Mouse (Mus musculus) erythroblast, embryonic 14.5 days (primary cell): Measurements from ENCODE around the gene Scp2. TPM values are rescaled to one million over a fixed set of nuclear protein-coding genes. Genes with fewer than 3 reads are reported as not detected.

Source experiments
- H3K27me3 ChIP-seq: 2 replicates; pipeline ENCODE4 v1.6.1; 2012; ENCODE audit warnings: inconsistent platforms; ENCODE audit not compliant: control insufficient read depth
- H3K36me3 ChIP-seq: 2 replicates; pipeline ENCODE4 v1.6.1; 2012; ENCODE audit warnings: mild to moderate bottlenecking, inconsistent platforms; ENCODE audit not compliant: control insufficient read depth
- H3K4me1 ChIP-seq: 2 replicates; pipeline ENCODE4 v1.6.1; 2012; ENCODE audit warnings: inconsistent platforms; ENCODE audit not compliant: control insufficient read depth
- H3K4me3 ChIP-seq: replicated peaks from 2 replicates; pipeline ENCODE3; 2012; ENCODE audit warnings: moderate library complexity, mild to moderate bottlenecking, inconsistent platforms
- H3K9me3 ChIP-seq: 2 replicates; pipeline ENCODE4 v1.6.1; 2012; ENCODE audit warnings: low read length, inconsistent platforms, mixed read lengths; ENCODE audit not compliant: control insufficient read depth
- GATA1 ChIP-seq: IDR thresholded peaks from 2 replicates; pipeline ENCODE4 v1.6.1; 2012; ENCODE audit warnings: low read length, inconsistent platforms, mixed read lengths
- TAL1 ChIP-seq: IDR thresholded peaks from 3 replicates; pipeline ENCODE4 v1.6.1; 2012; ENCODE audit warnings: low read length, inconsistent platforms, mixed read lengths
- polyA plus RNA-seq: library from polyadenylated mRNA; stranded (reverse); fragments of >175 nt; gene quantifications from 2 replicates; pipeline ENCODE4 v1.2.3, GENCODE M21; 2012

Scp2 gene
- polyA plus RNA-seq, 1 experiment, result 3.0 TPM

- no peak overlapping the region for H3K4me3 ChIP-seq
- H3K9me3 ChIP-seq, result no peaks in the 10 kb centered on the region
- peaks cover 43% of the 10 kb centered on the region for H3K36me3 ChIP-seq
- no peaks in the 10 kb centered on the region for H3K27me3 ChIP-seq
- TF ChIP-seq GATA1 (no peak), TAL1 (no peak)
- H3K4me1 ChIP-seq, result peaks cover 21% of the 10 kb centered on the region
Observed at GRCm38 (mm10) chr4:108068081-108068480, 76.7 kb downstream of the Scp2 start.

GRCm38 (mm10) chr4:108067261-108067660, 77.5 kb downstream of the Scp2 start:
- H3K27me3 ChIP-seq, result no peaks in the 10 kb centered on the region
- H3K4me1 ChIP-seq, result peaks cover 21% of the 10 kb centered on the region
- TF ChIP-seq GATA1, result no peak
- TF ChIP-seq TAL1, result no peak
- H3K36me3 ChIP-seq, result peaks cover 49% of the 10 kb centered on the region
- no peak overlapping the region for H3K4me3 ChIP-seq
- no peaks in the 10 kb centered on the region for H3K9me3 ChIP-seq

GRCm38 (mm10) chr4:108066569-108066968, 78.2 kb downstream of the Scp2 start:
- Histone ChIP-seq H3K9me3 (no peaks in the 10 kb centered on the region), H3K36me3 (peaks cover 53% of the 10 kb centered on the region), H3K27me3 (no peaks in the 10 kb centered on the region), H3K4me1 (peaks cover 17% of the 10 kb centered on the region), H3K4me3 (no peak overlapping the region)
- TF ChIP-seq GATA1 (no peak), TAL1 (no peak)

GRCm38 (mm10) chr4:108065176-108065844, 79.5 kb downstream of the Scp2 start:
- no peak for TF ChIP-seq GATA1
- TF ChIP-seq TAL1, result no peak
- Histone ChIP-seq H3K27me3 (no peaks in the 10 kb centered on the region), H3K4me3 (no peak overlapping the region), H3K9me3 (no peaks in the 10 kb centered on the region), H3K4me1 (peaks cover 7% of the 10 kb centered on the region), H3K36me3 (peaks cover 61% of the 10 kb centered on the region)

- Histone ChIP-seq H3K36me3 (peaks cover 74% of the 10 kb centered on the region), H3K9me3 (no peaks in the 10 kb centered on the region), H3K4me3 (no peak overlapping the region), H3K4me1 (peaks cover 1% of the 10 kb centered on the region; the same call in 1 of the 2 replicates), H3K27me3 (no peaks in the 10 kb centered on the region)
- no peak for TF ChIP-seq TAL1
- no peak for TF ChIP-seq GATA1
Observed at GRCm38 (mm10) chr4:108063616-108064015, 81.2 kb downstream of the Scp2 start.

- peaks cover 74% of the 10 kb centered on the region for H3K36me3 ChIP-seq
- TF ChIP-seq TAL1, result no peak
- no peak for TF ChIP-seq GATA1
Observed at GRCm38 (mm10) chr4:108062524-108062923, 82.3 kb downstream of the Scp2 start.

GRCm38 (mm10) chr4:108060774-108061173, 84.0 kb downstream of the Scp2 start:
- Histone ChIP-seq H3K27me3 (no peaks in the 10 kb centered on the region), H3K4me1 (peaks cover 1% of the 10 kb centered on the region; the same call in 1 of the 2 replicates), H3K4me3 (no peak overlapping the region), H3K36me3 (peaks cover 72% of the 10 kb centered on the region), H3K9me3 (no peaks in the 10 kb centered on the region)
- no peak for TF ChIP-seq TAL1
- no peak for TF ChIP-seq GATA1

More at GRCm38 (mm10) chr4:108062524-108062923, 82.3 kb downstream of the Scp2 start:
- no peak overlapping the region for H3K4me3 ChIP-seq
- H3K9me3 ChIP-seq, result no peaks in the 10 kb centered on the region
- no peaks in the 10 kb centered on the region for H3K27me3 ChIP-seq
- H3K4me1 ChIP-seq, result peaks cover 1% of the 10 kb centered on the region; the same call in 1 of the 2 replicates

GRCm38 (mm10) chr4:108059601-108060379, 85.0 kb downstream of the Scp2 start:
- Histone ChIP-seq H3K4me1 (no peaks in the 10 kb centered on the region), H3K36me3 (peaks cover 76% of the 10 kb centered on the region), H3K27me3 (no peaks in the 10 kb centered on the region), H3K9me3 (no peaks in the 10 kb centered on the region), H3K4me3 (no peak overlapping the region)
- TF ChIP-seq GATA1 (no peak), TAL1 (no peak)

GRCm38 (mm10) chr4:108058166-108058565, 86.6 kb downstream of the Scp2 start:
- H3K9me3 ChIP-seq, result no peaks in the 10 kb centered on the region
- peaks cover 81% of the 10 kb centered on the region for H3K36me3 ChIP-seq
- TF ChIP-seq GATA1 (no peak), TAL1 (no peak)
- H3K4me3 ChIP-seq, result no peak overlapping the region
- no peaks in the 10 kb centered on the region for H3K27me3 ChIP-seq
- H3K4me1 ChIP-seq, result no peaks in the 10 kb centered on the region
